Mouse (Mus musculus): ENCODE measurements around the gene Bpgm. TPM values are rescaled to one million over a fixed set of nuclear protein-coding genes. Genes with fewer than 3 reads are reported as not detected.
A peak's percentile ranks its signal among the peaks of the same experiment; 100 is the strongest.

Gene Bpgm
- 10 to 100 TPM; 70.7 to 78.1 TPM for total RNA-seq (2021)

- DNase-seq (ENCODE audit: extremely low spot score in 1 of 2, low spot score in 1 of 2): peak; percentile 99 to 100
These were observed at the start of gene Bpgm for GRCm38 (mm10) chr6:34475974-34476794. TSS of gene Bpgm (plus strand) at chr6:34476207.

- no peak for DNase-seq (ENCODE audit: extremely low spot score in 1 of 2, low spot score in 1 of 2)
These were observed 37.0 kb upstream of the Bpgm start for GRCm38 (mm10) chr6:34439006-34439405.

GRCm38 (mm10) chr6:34441556-34442257 is 34.3 kb upstream of the Bpgm start:
- DNase-seq (ENCODE audit: extremely low spot score in 1 of 2, low spot score in 1 of 2): no peak

- no peak for DNase-seq (ENCODE audit: extremely low spot score in 1 of 2, low spot score in 1 of 2)
These were observed 32.2 kb upstream of the Bpgm start for GRCm38 (mm10) chr6:34443791-34444190.

GRCm38 (mm10) chr6:34447961-34448360 is 28.0 kb upstream of the Bpgm start:
- peak; percentile 32 to 84 for DNase-seq (ENCODE audit: extremely low spot score in 1 of 2, low spot score in 1 of 2)

- no peak for DNase-seq (ENCODE audit: extremely low spot score in 1 of 2, low spot score in 1 of 2)
These were observed 27.3 kb upstream of the Bpgm start for GRCm38 (mm10) chr6:34448696-34449095.

GRCm38 (mm10) chr6:34452963-34453770 is 22.8 kb upstream of the Bpgm start:
- no peak for DNase-seq (ENCODE audit: extremely low spot score in 1 of 2, low spot score in 1 of 2)

GRCm38 (mm10) chr6:34459456-34459855 is 16.6 kb upstream of the Bpgm start:
- no peak for DNase-seq (ENCODE audit: extremely low spot score in 1 of 2, low spot score in 1 of 2)

- no peak for DNase-seq (ENCODE audit: extremely low spot score in 1 of 2, low spot score in 1 of 2)
These were observed 15.4 kb upstream of the Bpgm start for GRCm38 (mm10) chr6:34460651-34461050.

- DNase-seq (ENCODE audit: extremely low spot score in 1 of 2, low spot score in 1 of 2): no peak
These were observed 12.4 kb upstream of the Bpgm start for GRCm38 (mm10) chr6:34463582-34463981.

GRCm38 (mm10) chr6:34471434-34472110 is 4.4 kb upstream of the Bpgm start:
- no peak for DNase-seq (ENCODE audit: extremely low spot score in 1 of 2, low spot score in 1 of 2)

- DNase-seq (ENCODE audit: extremely low spot score in 1 of 2, low spot score in 1 of 2): no peak
These were observed 2.7 kb upstream of the Bpgm start for GRCm38 (mm10) chr6:34473346-34473745.

- DNase-seq (ENCODE audit: extremely low spot score in 1 of 2, low spot score in 1 of 2): no peak
These were observed 2.0 kb upstream of the Bpgm start for GRCm38 (mm10) chr6:34474031-34474430.

GRCm38 (mm10) chr6:34475391-34475790 is 616 bp upstream of the Bpgm start:
- DNase-seq (ENCODE audit: extremely low spot score in 1 of 2, low spot score in 1 of 2): no peak

GRCm38 (mm10) chr6:34478036-34478435 is 2.0 kb downstream of the Bpgm start:
- DNase-seq (ENCODE audit: extremely low spot score in 1 of 2, low spot score in 1 of 2): no peak

GRCm38 (mm10) chr6:34478677-34479360 is 2.8 kb downstream of the Bpgm start:
- DNase-seq (ENCODE audit: extremely low spot score in 1 of 2, low spot score in 1 of 2): no peak

GRCm38 (mm10) chr6:34479531-34479930 is 3.5 kb downstream of the Bpgm start:
- DNase-seq (ENCODE audit: extremely low spot score in 1 of 2, low spot score in 1 of 2): no peak

- DNase-seq (ENCODE audit: extremely low spot score in 1 of 2, low spot score in 1 of 2): no peak
These were observed 4.7 kb downstream of the Bpgm start for GRCm38 (mm10) chr6:34480749-34481148.

- no peak for DNase-seq (ENCODE audit: extremely low spot score in 1 of 2, low spot score in 1 of 2)
These were observed 5.3 kb downstream of the Bpgm start for GRCm38 (mm10) chr6:34481349-34481748.

GRCm38 (mm10) chr6:34482842-34483241 is 6.8 kb downstream of the Bpgm start:
- no peak for DNase-seq (ENCODE audit: extremely low spot score in 1 of 2, low spot score in 1 of 2)
